Mouse (Mus musculus): ENCODE measurements at regions not wholly inside any gene's neighbourhood (a gene's known extent, or its start where the extent isn't known, plus 50 kb on each side); places are given as distances from the start of the nearest gene placed in this dataset.

- TF ChIP-seq GATA1 (IDR thresholded peaks at IDR 0.05; ENCODE audit: borderline replicate concordance, low read length) (no peak), FLI1 (IDR thresholded peaks at IDR 0.05; ENCODE audit: low read length) (no peak)
Observed at GRCm38 (mm10) chr3:149724879-149725278, 734.5 kb upstream of the Adgrl2 start.

All from megakaryocyte, embryonic 14.5 days (primary cell).